Mouse (Mus musculus): Measurements from ENCODE around the gene Gm20937.
"Not testable (repeated sequence)": the region's sequence is repeated elsewhere in the genome, so short reads cannot be mapped to it uniquely, and the experiment has no call there.

Gene Gm20937

DNA sequence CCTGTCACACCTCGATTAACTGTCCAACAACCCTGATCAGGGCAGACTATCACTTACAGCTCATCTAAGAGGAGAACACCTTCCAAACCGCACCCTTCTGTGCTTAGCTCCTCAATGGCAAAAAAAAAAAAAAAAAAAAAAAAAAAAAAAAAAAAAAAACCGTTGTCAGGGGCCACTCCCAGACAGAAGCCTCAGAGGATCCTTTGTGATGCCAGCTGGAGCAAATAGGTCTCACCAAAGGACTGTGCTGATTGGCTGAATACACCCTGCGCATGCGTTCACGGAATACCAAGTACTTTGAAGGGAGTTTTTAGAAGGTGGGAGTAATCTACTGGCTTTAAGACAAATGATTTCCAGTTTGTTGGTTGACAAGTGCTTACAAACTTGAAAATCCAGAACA, at the start of gene Gm20937:
Gene Gm20937, minus strand, starts transcription at position 101 of the 400 bp plus-strand sequence.
- in situ Hi-C loops (cut with MboI, MseI) = not testable (repeated sequence)
